Mouse (Mus musculus) brain, embryonic 14.5 days (tissue): ENCODE data around the gene Lrpprc.

ENCODE experiments used
- CTCF ChIP-seq: fragments of 200-500 bp; IDR thresholded peaks from 2 replicates; pipeline ENCODE4 v1.5.1; 2012; ENCODE audit warnings: inconsistent platforms, mild to moderate bottlenecking, moderate library complexity, borderline replicate concordance; ENCODE audit not compliant: insufficient read depth, insufficient read length; ENCODE audit errors: extremely low read depth
- POLR2A ChIP-seq: fragments of 200-500 bp; IDR thresholded peaks from 2 replicates; pipeline ENCODE4 v1.6.1; 2012; ENCODE audit warnings: mild to moderate bottlenecking, inconsistent platforms, borderline replicate concordance; ENCODE audit not compliant: poor library complexity, insufficient read depth, insufficient read length, severe bottlenecking; ENCODE audit errors: extremely low read depth

- TF ChIP-seq CTCF: no peak
- no peak for TF ChIP-seq POLR2A
These were observed 24.3 kb upstream of the Lrpprc start for GRCm38 (mm10) chr17:84814905-84815304.
